Mouse (Mus musculus): ENCODE measurements around the gene Cdk7. TPM values are rescaled to one million over a fixed set of nuclear protein-coding genes. Genes with fewer than 3 reads are reported as not detected.
A peak's percentile ranks its signal among the peaks of the same experiment; 100 is the strongest.

Cdk7 gene
- 33.2 and 43.1 TPM in 2 replicates for total RNA-seq (2017)

- peak; percentile 99 for ATAC-seq (replicated peaks in 1 of 2; ENCODE audit: insufficient read depth in 1 of 2, low FRiP score in 2 of 2, low TSS enrichment in 1 of 2, low read depth in 1 of 2, poor library complexity in 2 of 2, severe bottlenecking in 2 of 2)
Observed at GRCm38 (mm10) chr13:100730861-100731176, at the start of gene Cdk7. Cdk7 (minus strand) TSS chr13:100730939.

- ATAC-seq (replicated peaks in 1 of 2; ENCODE audit: insufficient read depth in 1 of 2, low FRiP score in 2 of 2, low TSS enrichment in 1 of 2, low read depth in 1 of 2, poor library complexity in 2 of 2, severe bottlenecking in 2 of 2): no peak; a peak in 1 of 4 replicates
Observed at GRCm38 (mm10) chr13:100777491-100777890, 46.8 kb upstream of the Cdk7 start.

- no peak for ATAC-seq (replicated peaks in 1 of 2; ENCODE audit: insufficient read depth in 1 of 2, low FRiP score in 2 of 2, low TSS enrichment in 1 of 2, low read depth in 1 of 2, poor library complexity in 2 of 2, severe bottlenecking in 2 of 2)
Observed at GRCm38 (mm10) chr13:100776710-100777109, 46.0 kb upstream of the Cdk7 start.

GRCm38 (mm10) chr13:100776056-100776419, 45.3 kb upstream of the Cdk7 start:
- ATAC-seq (replicated peaks in 1 of 2; ENCODE audit: insufficient read depth in 1 of 2, low FRiP score in 2 of 2, low TSS enrichment in 1 of 2, low read depth in 1 of 2, poor library complexity in 2 of 2, severe bottlenecking in 2 of 2): 0 out of 4 replicates have a peak, but pooled peaks of 1 of the 2 experiments have one; percentile 6

- peak; percentile 98 to 99 for ATAC-seq (replicated peaks in 1 of 2; ENCODE audit: insufficient read depth in 1 of 2, low FRiP score in 2 of 2, low TSS enrichment in 1 of 2, low read depth in 1 of 2, poor library complexity in 2 of 2, severe bottlenecking in 2 of 2)
Observed at GRCm38 (mm10) chr13:100775252-100776055, 44.7 kb upstream of the Cdk7 start, which contains the start of gene Cenph. Cenph (minus strand) TSS chr13:100775899.

GRCm38 (mm10) chr13:100774704-100775103, 44.0 kb upstream of the Cdk7 start:
- ATAC-seq (replicated peaks in 1 of 2; ENCODE audit: insufficient read depth in 1 of 2, low FRiP score in 2 of 2, low TSS enrichment in 1 of 2, low read depth in 1 of 2, poor library complexity in 2 of 2, severe bottlenecking in 2 of 2): no peak

GRCm38 (mm10) chr13:100755329-100755728, 24.6 kb upstream of the Cdk7 start:
- ATAC-seq (replicated peaks in 1 of 2; ENCODE audit: insufficient read depth in 1 of 2, low FRiP score in 2 of 2, low TSS enrichment in 1 of 2, low read depth in 1 of 2, poor library complexity in 2 of 2, severe bottlenecking in 2 of 2): no peak

- no peak for ATAC-seq (replicated peaks in 1 of 2; ENCODE audit: insufficient read depth in 1 of 2, low FRiP score in 2 of 2, low TSS enrichment in 1 of 2, low read depth in 1 of 2, poor library complexity in 2 of 2, severe bottlenecking in 2 of 2)
Observed at GRCm38 (mm10) chr13:100754186-100754585, 23.4 kb upstream of the Cdk7 start.

- no peak for ATAC-seq (replicated peaks in 1 of 2; ENCODE audit: insufficient read depth in 1 of 2, low FRiP score in 2 of 2, low TSS enrichment in 1 of 2, low read depth in 1 of 2, poor library complexity in 2 of 2, severe bottlenecking in 2 of 2)
Observed at GRCm38 (mm10) chr13:100753011-100753410, 22.3 kb upstream of the Cdk7 start.

- no peak for ATAC-seq (replicated peaks in 1 of 2; ENCODE audit: insufficient read depth in 1 of 2, low FRiP score in 2 of 2, low TSS enrichment in 1 of 2, low read depth in 1 of 2, poor library complexity in 2 of 2, severe bottlenecking in 2 of 2)
Observed at GRCm38 (mm10) chr13:100752529-100752928, 21.8 kb upstream of the Cdk7 start.

GRCm38 (mm10) chr13:100751402-100751801, 20.7 kb upstream of the Cdk7 start:
- 0 out of 4 replicates have a peak, but pooled peaks of 1 of the 2 experiments have one; percentile 7 for ATAC-seq (replicated peaks in 1 of 2; ENCODE audit: insufficient read depth in 1 of 2, low FRiP score in 2 of 2, low TSS enrichment in 1 of 2, low read depth in 1 of 2, poor library complexity in 2 of 2, severe bottlenecking in 2 of 2)

- ATAC-seq (replicated peaks in 1 of 2; ENCODE audit: insufficient read depth in 1 of 2, low FRiP score in 2 of 2, low TSS enrichment in 1 of 2, low read depth in 1 of 2, poor library complexity in 2 of 2, severe bottlenecking in 2 of 2): peak; percentile 62 to 67; a peak in 3 of 4 replicates
Observed at GRCm38 (mm10) chr13:100750799-100751198, 20.1 kb upstream of the Cdk7 start.

GRCm38 (mm10) chr13:100748638-100749037, 17.9 kb upstream of the Cdk7 start:
- no peak for ATAC-seq (replicated peaks in 1 of 2; ENCODE audit: insufficient read depth in 1 of 2, low FRiP score in 2 of 2, low TSS enrichment in 1 of 2, low read depth in 1 of 2, poor library complexity in 2 of 2, severe bottlenecking in 2 of 2)

GRCm38 (mm10) chr13:100746090-100746489, 15.4 kb upstream of the Cdk7 start:
- ATAC-seq (replicated peaks in 1 of 2; ENCODE audit: insufficient read depth in 1 of 2, low FRiP score in 2 of 2, low TSS enrichment in 1 of 2, low read depth in 1 of 2, poor library complexity in 2 of 2, severe bottlenecking in 2 of 2): no peak

GRCm38 (mm10) chr13:100744036-100744744, 13.5 kb upstream of the Cdk7 start, which contains the start of gene Mrps36:
Mrps36 (minus strand) TSS chr13:100744659.
- ATAC-seq (replicated peaks in 1 of 2; ENCODE audit: insufficient read depth in 1 of 2, low FRiP score in 2 of 2, low TSS enrichment in 1 of 2, low read depth in 1 of 2, poor library complexity in 2 of 2, severe bottlenecking in 2 of 2): peak; percentile 89 to 95

- ATAC-seq (replicated peaks in 1 of 2; ENCODE audit: insufficient read depth in 1 of 2, low FRiP score in 2 of 2, low TSS enrichment in 1 of 2, low read depth in 1 of 2, poor library complexity in 2 of 2, severe bottlenecking in 2 of 2): peak; percentile 14 to 30; a peak in 3 of 4 replicates
Observed at GRCm38 (mm10) chr13:100743346-100744035, 12.8 kb upstream of the Cdk7 start.

- ATAC-seq (replicated peaks in 1 of 2; ENCODE audit: insufficient read depth in 1 of 2, low FRiP score in 2 of 2, low TSS enrichment in 1 of 2, low read depth in 1 of 2, poor library complexity in 2 of 2, severe bottlenecking in 2 of 2): no peak
Observed at GRCm38 (mm10) chr13:100742831-100743230, 12.1 kb upstream of the Cdk7 start.

- no peak for ATAC-seq (replicated peaks in 1 of 2; ENCODE audit: insufficient read depth in 1 of 2, low FRiP score in 2 of 2, low TSS enrichment in 1 of 2, low read depth in 1 of 2, poor library complexity in 2 of 2, severe bottlenecking in 2 of 2)
Observed at GRCm38 (mm10) chr13:100732756-100733155, 2.0 kb upstream of the Cdk7 start.
